Mouse (Mus musculus) embryo, embryonic 11 days (tissue): ENCODE measurements around the gene Fgf13.

Experiments used
- DNase-seq: peaks from one replicate; pipeline ENCODE4 v3.0.0-alpha.2; 2015

Gene Fgf13

DNA sequence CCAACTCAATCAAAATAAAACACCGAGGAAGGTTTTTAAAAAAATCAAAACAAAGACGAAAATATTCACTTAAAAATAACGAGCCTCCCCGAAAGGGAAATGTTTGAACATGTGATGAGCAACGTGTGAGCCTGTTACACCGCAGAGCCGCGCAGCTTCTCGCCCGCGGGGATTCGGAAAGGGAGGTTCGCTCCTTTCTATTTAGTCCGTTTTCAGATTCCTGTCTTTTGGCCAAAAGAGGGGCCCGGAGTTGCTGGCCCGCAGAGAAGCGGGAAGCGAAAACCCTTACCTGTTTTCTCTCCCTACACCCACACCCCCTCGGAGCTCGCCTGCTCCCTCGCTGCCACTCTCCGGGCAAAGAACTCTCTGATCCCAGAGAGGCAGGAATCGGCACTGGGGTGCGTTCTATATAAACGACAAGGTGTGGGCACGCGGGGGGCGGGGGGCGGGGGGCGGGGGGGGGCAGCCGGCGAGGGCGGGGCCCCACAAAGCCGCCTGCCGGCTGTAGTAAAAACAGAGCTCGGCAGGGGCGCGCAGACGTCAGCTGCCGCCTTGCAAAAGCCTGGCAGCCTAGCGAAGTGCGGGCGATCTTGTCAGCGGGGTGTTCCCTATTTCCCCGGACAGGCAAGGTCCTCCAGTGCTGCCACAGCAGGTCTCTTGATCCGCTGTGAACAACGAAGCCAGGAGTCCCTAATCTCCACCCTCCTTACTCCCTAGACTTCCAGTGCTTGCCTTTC, at the start of gene Fgf13:
Gene Fgf13 (minus strand): TSS at position 377 of the 737 bp plus-strand sequence.
- peak; percentile 51 for DNase-seq

GRCm38 (mm10) chrX:59606535-59606934, 38.7 kb upstream of the Fgf13 start:
- no peak for DNase-seq

DNA sequence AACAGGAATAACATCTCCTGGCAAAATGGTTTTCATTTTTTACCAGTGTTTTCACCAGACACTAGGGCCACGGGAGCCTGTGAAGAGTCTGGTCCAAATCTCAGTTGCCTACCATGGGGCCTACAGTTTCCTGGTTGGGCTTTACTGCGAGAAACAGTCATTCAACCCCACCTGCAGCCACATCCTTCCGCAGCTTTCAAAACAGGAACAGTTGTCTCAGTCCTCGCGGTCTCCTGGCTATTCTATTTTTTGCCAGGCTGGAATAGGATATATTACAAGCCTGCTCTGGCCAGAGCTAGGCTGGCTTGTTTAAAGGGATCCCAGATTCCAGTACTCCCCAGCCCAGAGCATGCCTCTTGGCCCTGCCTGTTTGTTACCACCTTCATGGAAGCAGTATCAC, 21.2 kb upstream of the Fgf13 start:
- DNase-seq = no peak

- DNase-seq = no peak
Measured at GRCm38 (mm10) chrX:59585508-59586186, 17.8 kb upstream of the Fgf13 start.

DNA sequence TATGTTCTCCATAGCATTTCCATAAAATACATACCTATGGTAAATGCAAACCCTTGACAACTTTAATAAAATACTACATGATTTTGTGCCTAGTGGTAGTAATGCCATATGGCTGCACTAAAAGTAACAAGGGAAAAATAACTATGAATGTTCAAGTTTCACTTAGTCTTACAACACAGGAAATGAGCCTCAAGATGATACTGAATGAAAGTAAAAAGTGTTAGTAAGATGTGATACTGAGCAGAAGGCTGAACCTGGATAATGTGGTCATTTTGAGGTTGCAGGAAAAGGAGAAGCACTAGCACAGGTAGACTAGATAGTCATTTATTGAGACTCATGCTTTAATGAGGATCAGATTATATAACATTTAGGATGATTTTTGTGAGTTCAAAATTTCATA, 16.2 kb upstream of the Fgf13 start:
- DNase-seq = no peak

GRCm38 (mm10) chrX:59566826-59567694, 811 bp downstream of the Fgf13 start:
- peak; percentile 56 for DNase-seq

GRCm38 (mm10) chrX:59566017-59566679, 1.7 kb downstream of the Fgf13 start:
- DNase-seq = peak; percentile 31

DNA sequence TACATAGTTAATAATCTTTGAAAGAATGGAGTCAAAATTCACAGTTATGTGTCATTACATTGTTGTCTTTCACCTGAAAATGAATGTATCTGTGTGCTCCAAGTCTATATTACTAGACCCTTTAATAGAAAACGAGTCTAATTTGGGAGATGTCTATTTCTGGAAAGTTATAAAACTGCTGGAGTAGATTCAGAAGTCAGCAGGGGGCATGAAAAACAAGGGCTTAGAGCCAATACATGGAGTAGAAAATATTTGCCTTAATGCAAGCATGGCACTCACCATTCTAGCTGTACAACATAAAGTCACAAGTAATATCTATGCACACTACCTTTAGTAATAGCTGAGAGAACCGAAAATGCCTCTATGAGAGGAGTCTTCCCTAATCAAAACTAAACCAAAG, 19.9 kb downstream of the Fgf13 start:
- no peak for DNase-seq

DNA sequence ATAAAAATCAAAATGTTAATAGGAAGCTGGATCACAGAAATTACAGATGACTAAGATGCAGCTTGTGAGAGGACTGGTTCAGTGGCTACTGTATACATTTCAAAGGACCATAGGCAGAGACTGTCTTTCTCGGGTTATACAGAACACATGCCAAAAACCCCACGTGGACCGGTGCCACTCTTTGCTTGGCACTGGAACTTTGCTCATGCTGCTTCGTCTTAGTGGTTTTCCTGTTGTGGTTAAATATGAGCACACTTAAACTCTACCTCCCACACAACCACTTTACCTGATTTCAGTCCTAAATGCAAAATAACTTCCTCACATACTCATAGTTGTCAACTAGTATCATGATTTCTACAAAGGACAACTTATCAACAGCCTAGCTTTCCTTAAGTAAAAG, 59.6 kb downstream of the Fgf13 start:
- no peak for DNase-seq

- no peak for DNase-seq
Measured at GRCm38 (mm10) chrX:59493388-59493787, 74.5 kb downstream of the Fgf13 start.

DNA sequence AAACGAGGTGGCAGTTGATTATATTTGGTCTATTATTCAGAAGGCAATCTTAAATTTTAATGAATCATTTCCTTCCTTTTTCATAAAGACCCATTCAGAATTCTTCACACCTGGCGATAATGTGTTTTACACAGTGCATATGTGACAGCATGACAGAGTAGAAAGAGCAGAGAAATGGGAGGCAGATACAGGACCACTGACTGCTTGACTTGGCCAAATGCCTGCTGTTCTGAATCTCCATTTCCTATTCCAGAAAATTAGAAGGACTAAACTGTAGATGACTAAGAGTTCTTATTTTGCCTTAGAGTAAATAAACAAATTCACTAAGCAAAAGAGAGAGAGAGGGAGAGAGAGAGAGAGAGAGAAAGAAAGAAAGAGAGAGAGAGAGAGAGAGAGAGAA, 82.4 kb downstream of the Fgf13 start:
- no peak for DNase-seq

DNA sequence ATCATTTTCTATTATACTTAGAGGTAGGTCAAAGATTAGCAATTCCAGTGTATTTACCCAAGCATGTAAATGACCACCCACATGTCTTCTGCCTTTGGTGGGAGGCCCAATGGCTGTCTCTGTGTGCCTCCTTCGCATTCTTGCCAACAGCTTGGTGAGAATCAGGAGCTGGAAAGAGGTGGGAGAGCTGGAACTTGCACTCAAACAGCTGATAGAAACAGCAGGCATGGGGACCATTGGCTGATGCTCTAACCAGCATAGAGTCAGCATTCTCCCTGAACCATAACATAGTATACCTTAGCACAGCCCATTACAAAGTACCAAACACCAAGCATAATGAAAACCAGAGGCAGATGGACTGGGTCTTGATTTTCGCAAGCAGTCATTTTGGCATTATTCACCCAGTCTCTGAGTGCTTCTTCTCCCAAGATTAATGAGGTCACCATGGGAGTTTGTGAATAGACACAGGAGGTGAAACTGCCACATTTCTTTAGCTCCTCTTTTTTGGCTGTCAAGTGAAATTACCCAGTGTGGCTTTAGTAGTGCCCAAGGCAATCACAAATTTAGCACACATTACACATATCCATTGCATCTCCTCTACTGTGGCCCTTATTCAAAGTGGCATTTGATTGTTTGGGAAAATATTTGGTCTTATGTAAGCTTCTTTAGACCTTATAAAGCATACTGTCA, 165.1 kb downstream of the Fgf13 start:
- DNase-seq = no peak

GRCm38 (mm10) chrX:59290916-59291411, 276.9 kb downstream of the Fgf13 start:
- no peak for DNase-seq

GRCm38 (mm10) chrX:59251576-59251975, 316.3 kb downstream of the Fgf13 start:
- DNase-seq = no peak

DNA sequence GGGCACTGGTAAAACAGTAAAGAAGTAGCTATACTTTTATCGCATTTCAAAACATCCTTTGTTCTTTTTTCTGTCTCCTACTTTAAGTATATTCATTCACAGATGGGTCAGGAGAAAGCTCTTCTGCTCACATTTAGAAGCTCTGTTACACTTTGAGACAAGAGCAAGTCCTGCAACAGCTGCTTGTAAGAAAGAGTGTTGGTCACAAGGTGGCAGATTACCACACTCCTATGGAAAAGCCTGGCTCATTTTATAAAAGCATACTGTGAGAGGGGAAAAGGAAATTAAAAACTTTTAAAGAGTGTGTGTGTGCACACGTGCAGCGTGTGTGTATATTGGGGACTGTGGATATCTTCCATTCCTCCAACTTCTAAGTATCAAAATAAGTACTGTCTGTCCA, 324.1 kb downstream of the Fgf13 start:
- DNase-seq = no peak

DNA sequence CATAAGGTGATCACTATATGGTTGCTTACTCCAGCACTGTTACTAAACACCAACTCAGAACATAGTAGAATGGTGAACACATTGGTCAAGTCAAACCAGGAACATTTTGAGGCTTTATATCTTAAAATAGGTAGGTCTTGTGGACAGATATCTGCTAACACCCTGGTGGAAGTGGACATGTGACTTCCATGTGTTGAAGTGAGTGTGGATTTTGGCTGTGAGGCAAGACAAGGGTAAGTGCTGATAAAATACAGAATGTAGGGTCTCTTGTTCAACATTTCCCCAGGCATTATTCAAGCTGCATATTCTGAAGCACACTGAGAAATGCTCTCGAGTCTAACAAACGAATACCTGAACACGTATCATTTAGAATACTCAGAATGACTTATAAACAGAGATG, 324.7 kb downstream of the Fgf13 start:
- no peak for DNase-seq

DNA sequence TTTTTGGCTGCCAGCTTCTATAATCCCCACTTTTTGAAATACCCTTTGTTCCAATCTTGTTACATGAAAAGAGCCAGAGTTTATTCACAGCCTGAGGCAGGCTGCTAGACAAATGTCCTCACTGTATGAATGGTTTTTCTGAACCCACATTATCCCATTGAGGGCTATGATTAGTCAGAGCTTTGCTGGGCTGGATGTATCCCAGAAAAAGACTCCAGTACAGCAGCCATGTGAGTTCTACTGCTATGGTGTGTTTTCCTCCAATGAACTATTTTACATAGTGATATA, 326.5 kb downstream of the Fgf13 start:
- DNase-seq = no peak

DNA sequence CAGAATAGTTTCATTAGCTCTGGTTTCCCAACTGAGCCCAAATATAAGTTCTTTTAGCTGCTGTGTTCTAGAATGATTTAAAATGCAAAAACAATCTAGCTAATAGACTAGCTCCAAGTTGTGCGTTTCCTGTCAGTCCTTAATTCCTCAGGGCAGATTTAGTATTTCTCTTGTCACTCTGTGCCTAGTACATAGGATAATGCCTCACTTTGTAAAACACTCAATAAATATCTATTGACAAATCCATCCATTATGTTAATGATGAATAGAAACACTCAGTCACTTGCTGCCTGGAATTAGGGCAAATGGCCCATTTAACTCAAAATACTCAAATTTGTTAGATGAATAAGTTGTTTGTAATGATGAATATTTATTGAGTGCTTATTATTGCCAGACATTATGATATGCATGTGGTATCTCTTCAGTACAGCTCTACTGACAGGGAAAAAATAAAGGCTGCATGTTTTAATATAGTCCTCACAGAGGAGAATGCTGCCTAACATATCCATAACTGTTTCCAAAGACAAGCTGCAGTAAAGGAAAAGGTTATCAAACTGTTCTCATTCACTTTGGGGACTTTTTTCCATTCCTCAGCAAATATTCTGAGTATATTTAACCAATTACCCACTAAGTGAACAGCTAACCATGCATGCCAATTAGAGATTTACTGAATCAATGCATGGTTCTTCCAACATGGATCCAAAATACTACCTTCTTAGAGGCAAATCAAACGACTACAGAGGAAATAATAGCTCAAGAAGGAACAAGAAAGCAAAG, 327.0 kb downstream of the Fgf13 start:
- DNase-seq = no peak

DNA sequence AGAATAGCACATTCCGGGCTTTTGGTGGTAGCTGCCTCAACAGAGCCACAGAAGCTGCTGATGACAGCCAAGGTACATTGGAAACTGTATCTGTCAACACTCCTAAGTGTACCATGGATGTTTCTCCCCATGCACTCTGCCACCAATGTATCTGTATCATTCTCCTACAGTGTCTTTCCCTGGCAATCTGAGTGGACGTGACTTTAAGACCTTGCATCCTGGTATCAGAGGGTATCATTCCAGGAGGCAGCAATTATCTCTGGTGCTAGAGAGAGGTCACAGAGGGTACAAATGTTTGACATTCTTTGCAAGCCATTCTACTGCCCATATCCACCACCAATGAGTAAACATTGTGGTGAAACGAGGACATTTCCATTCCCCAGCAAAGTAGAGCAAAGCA, 347.2 kb downstream of the Fgf13 start:
- DNase-seq = no peak

DNA sequence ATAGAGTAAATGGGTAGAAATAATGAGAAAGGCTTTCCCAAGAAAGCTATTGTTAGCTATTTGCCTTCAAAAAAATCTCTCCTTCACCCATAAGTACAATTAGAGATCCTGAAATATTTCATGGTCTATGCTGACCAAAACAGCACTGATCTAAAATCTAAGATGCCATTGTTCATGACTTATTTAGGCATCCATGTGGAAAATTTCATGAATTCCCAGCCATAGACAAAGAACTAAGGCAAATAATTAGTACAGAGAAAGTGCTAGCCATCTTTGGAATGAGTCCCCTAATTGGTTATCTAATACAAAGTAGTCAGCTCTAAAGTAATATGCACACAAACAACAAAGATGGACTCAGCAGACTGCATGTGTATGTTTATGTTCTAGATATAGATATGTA, 366.7 kb downstream of the Fgf13 start:
- no peak for DNase-seq

DNA sequence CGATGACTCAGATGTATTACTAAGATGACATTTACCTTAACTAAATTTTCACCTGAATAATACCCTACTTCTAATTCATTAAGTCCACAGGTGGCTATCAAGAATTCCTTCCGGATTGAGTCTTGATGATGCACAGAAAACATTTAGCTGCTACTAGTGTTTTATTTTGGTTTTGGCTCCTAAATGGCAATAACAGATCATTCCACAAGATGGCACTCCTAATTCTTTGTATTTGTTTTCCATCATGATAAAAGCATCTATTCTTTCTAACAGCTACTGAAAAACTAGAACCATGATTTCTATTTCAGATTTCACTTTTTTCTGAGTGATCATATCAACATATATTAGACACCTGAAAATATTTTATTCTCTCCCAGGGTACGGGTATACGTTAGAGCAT, 373.7 kb downstream of the Fgf13 start:
- peak; percentile 7 for DNase-seq

DNA sequence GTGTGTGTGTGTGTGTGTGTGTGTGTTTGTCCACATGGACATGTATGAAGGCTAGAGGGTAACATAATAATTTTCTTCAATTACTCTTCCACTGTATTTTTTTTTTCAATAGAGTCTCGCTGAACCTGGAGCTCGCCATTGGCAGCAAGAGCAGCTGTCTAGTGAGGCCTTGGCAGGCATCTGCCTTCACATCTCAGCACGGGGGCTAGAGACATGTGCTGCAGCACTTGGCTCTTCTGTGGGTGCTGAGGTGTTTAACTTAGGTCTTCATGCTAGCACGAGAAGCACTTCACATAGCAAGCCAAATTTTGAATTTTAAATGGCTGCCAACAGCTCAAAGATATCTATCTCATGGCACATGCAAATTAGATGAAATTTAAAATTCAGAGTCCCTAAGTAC, 380.9 kb downstream of the Fgf13 start:
- DNase-seq = no peak
